Mouse (Mus musculus) hindbrain, embryonic 14.5 days (tissue): Measurements from ENCODE around the gene Sv2c. TPM values are rescaled to one million over a fixed set of nuclear protein-coding genes. Genes with fewer than 3 reads are reported as not detected.

Experiments
- ATAC-seq: fragments of 200-750 bp; cut with Nextera tagmentation; 2 replicates; pipeline ENCODE4 v1.8.0; 2017; ENCODE audit warnings: moderate number of reproducible peaks, mild to moderate bottlenecking, moderate TSS enrichment, moderate library complexity; ENCODE audit not compliant: low FRiP score
- DNase-seq: peaks from one replicate; pipeline ENCODE4 v3.0.0-alpha.2; 2015; ENCODE audit warnings: low spot score
- H3K27ac ChIP-seq: fragments of 300-500 bp; sonication (generic); 2 replicates; pipeline ENCODE4 v1.5.1; 2014; ENCODE audit warnings: mild to moderate bottlenecking, moderate library complexity
- H3K27me3 ChIP-seq: fragments of 300-500 bp; sonication (generic); 2 replicates; pipeline ENCODE4 v1.6.1; 2014; ENCODE audit warnings: mild to moderate bottlenecking, low read length, mixed read lengths; ENCODE audit not compliant: control insufficient read depth, insufficient read depth
- H3K36me3 ChIP-seq: fragments of 300-500 bp; sonication (generic); replicated peaks from 2 replicates; pipeline ENCODE4 v1.6.1; 2014; ENCODE audit not compliant: control insufficient read depth, insufficient read depth
- H3K4me1 ChIP-seq: fragments of 300-500 bp; sonication (generic); replicated peaks from 2 replicates; pipeline ENCODE4 v1.6.1; 2014; ENCODE audit warnings: antibody characterized with exemption, low read length, mixed read lengths; ENCODE audit not compliant: control insufficient read depth, insufficient read depth
- H3K4me2 ChIP-seq: fragments of 300-500 bp; sonication (generic); replicated peaks from 2 replicates; pipeline ENCODE4 v1.6.1; 2014; ENCODE audit warnings: mild to moderate bottlenecking, moderate library complexity
- H3K4me3 ChIP-seq: fragments of 300-500 bp; sonication (generic); replicated peaks from 2 replicates; pipeline ENCODE4 v1.5.1; 2014; ENCODE audit warnings: mild to moderate bottlenecking, low read length
- H3K9ac ChIP-seq: fragments of 300-500 bp; sonication (generic); 2 replicates; pipeline ENCODE4 v1.6.1; 2014
- H3K9me3 ChIP-seq: fragments of 300-500 bp; sonication (generic); 2 replicates; pipeline ENCODE4 v1.6.1; 2016; ENCODE audit warnings: low read length; ENCODE audit not compliant: control insufficient read depth
- WGBS: fragments of 180-500 bp; shearing (Covaris S2); extraction: QIAGEN DNeasy Blood & Tissue Kit; methylation state at CpG from one replicate; pipeline ENCODE4 v1.1.7; 2014; 5-methylcytosine and 5-hydroxymethylcytosine counted together
- polyA plus RNA-seq: library from polyadenylated mRNA; unstranded; fragments of >200 nt; fragmentation: Nextera tagmentation; extraction: Ambion mirVana; gene quantifications from 2 replicates; pipeline ENCODE4 v1.2.1, GENCODE M21; 2014

Gene Sv2c
- polyA plus RNA-seq, 1 experiment from 2014 or later: 50.2 TPM

DNA sequence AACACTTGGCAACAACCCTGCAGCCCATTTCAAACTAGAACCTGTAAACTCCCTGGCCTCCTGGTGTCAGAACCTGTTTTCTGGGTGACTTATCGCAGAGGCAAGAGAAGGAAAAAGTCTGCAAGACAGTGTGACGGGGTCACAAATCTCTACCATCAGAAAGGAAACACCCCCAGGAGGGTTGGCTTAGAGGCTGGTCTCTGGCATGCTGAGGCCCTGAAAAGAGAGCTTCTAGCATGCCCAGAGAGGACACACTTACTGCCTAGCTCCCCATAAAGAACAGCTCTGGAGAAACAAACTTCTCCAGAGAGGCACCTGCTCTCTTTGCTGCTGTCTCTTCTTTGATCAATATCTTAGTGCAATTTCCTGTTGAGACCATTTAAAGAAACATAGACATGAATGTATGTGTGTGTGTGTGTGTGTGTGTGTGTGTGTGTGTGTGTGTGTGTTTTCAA lies 176.0 kb downstream of the Sv2c start:
- H3K9ac ChIP-seq: no peak overlapping the region
- WGBS: 81% methylated on average over 2 of the region's 2 CpGs
- no peak overlapping the region for H3K4me2 ChIP-seq
- H3K27ac ChIP-seq: no peak overlapping the region
- H3K36me3 ChIP-seq: no peaks in the 10 kb centered on the region
- no peak overlapping the region for H3K4me3 ChIP-seq
- H3K27me3 ChIP-seq: no peaks in the 10 kb centered on the region
- no peaks in the 10 kb centered on the region for H3K9me3 ChIP-seq
- no peak for ATAC-seq
- peaks cover 21% of the 10 kb centered on the region for H3K4me1 ChIP-seq
- DNase-seq: no peak

DNA sequence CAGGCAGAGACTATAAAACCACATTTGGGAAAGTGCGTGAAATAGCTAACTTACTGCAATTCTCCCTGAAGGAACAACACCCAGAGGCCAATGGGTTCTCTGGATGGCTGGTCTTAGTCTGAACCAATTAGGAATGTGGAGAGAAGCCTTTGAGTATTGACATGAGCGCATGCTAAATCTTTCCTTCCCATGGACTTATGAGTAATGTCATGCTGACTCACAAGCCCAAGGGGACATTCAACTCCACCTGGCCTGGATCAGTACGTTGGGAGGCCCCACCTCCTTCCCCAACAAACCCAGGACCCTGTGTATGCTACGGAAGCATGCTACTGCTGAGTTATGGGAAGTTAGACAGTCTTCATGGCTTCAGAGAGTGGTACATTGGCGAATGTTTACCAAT lies 177.2 kb downstream of the Sv2c start:
- no peaks in the 10 kb centered on the region for H3K36me3 ChIP-seq
- WGBS: 89% methylated on average over 5 of the region's 5 CpGs
- no peaks in the 10 kb centered on the region for H3K27me3 ChIP-seq
- H3K9me3 ChIP-seq: no peaks in the 10 kb centered on the region
- no peak overlapping the region for H3K27ac ChIP-seq
- no peak overlapping the region for H3K9ac ChIP-seq
- peaks cover 13% of the 10 kb centered on the region for H3K4me1 ChIP-seq
- ATAC-seq: no peak
- H3K4me3 ChIP-seq: no peak overlapping the region
- no peak overlapping the region for H3K4me2 ChIP-seq
- DNase-seq: no peak

DNA sequence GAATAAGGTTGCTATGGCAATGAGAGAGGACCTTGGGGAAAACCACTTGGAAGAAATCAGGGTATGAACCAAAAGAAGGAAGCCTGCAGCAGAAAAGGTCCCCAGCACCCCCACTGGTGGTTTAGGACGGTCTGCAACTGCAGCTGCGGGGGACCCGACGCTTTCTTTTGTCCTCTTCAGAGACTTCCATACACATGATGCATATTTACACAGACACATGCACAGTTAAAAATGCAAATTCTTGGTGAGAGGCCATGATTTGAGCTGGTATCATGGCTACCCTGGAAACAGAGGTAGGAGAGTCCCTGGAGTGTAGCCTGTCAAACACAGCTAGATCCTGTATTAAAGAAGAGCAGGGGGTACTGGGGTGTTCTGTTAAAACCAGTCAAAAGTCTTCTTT lies 178.7 kb downstream of the Sv2c start:
- Histone ChIP-seq H3K9ac (no peak overlapping the region), H3K27ac (no peak overlapping the region), H3K4me1 (peaks cover 5% of the 10 kb centered on the region; the same call in 1 of the 2 replicates), H3K36me3 (no peaks in the 10 kb centered on the region), H3K4me2 (no peak overlapping the region), H3K27me3 (no peaks in the 10 kb centered on the region), H3K9me3 (no peaks in the 10 kb centered on the region), H3K4me3 (no peak overlapping the region)
- ATAC-seq (peak; percentile 26; the same call in 1 of the 2 replicates), DNase-seq (no peak)
- WGBS: 27% methylated on average over 4 of the region's 4 CpGs

DNA sequence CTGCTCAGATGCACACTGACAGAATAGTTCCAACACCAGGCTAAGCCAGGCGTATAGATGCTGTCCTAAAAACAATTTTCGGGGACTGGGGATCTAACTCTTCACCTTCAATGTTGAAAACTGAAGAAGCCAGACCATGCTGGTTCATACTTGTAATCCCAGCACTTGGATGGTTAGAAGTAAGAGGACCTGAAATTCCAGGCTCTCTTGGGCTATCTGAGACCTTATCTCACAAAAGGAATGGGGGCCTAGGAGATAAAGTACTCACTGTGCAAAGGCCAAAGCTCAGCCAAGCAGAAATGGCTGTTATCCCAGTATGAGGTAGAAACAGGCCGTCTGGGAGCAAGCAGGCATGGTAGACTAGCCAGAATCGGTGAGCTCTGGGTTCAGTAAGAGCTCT lies 180.1 kb downstream of the Sv2c start:
- WGBS: 77% methylated on average over 4 of the region's 4 CpGs
- Histone ChIP-seq H3K9me3 (no peaks in the 10 kb centered on the region), H3K4me3 (no peak overlapping the region), H3K36me3 (no peaks in the 10 kb centered on the region), H3K9ac (no peak overlapping the region), H3K4me1 (peaks cover 5% of the 10 kb centered on the region; the same call in 1 of the 2 replicates), H3K4me2 (no peak overlapping the region), H3K27me3 (no peaks in the 10 kb centered on the region), H3K27ac (no peak overlapping the region)
- DNase-seq (no peak), ATAC-seq (no peak)

DNA sequence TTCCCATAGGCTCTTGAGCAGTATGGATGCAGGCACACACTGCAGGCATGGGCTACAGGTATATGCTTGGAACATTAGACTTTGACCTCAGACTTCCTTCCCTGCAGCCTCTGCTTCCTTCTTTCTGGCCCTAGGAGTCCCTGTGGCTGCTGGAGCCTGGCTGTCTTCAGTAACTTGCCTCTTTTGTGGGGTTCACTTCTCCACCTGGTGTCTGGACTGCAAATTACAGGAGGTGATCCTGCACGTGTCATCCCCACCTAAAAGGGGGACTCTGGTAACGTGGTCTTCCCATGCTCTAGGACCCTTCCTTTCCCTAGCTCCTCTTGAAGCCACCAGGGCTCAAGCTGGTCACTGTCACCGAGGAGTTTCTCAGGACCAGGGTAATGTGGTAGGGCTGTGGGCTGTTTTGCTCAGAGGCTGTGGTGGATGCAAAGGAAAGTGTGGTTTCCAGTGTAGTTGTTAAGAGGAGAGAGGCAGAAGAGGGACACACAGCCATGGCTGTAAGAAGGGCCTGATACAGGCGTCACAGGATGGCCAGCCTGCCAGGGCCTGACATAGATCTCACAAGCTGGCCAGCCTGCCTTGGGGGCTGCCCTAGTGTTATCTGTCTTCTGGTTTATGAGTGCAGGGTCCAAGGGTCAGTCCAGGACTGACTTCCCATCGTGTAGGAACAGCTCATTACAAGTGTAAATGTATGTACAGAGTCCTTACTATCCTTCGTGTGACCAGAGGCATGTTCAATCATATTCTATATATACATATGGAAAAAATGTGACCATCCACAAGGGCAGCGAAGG lies 181.1 kb downstream of the Sv2c start:
- Histone ChIP-seq H3K36me3 (no peaks in the 10 kb centered on the region), H3K4me2 (no peak overlapping the region), H3K4me1 (peaks cover 5% of the 10 kb centered on the region; the same call in 1 of the 2 replicates), H3K27ac (no peak overlapping the region), H3K9me3 (no peaks in the 10 kb centered on the region), H3K27me3 (no peaks in the 10 kb centered on the region), H3K9ac (no peak overlapping the region), H3K4me3 (no peak overlapping the region)
- WGBS: 63% methylated on average over 7 of the region's 7 CpGs
- DNase-seq: no peak
- ATAC-seq: peak; percentile 28; the same call in 1 of the 2 replicates

DNA sequence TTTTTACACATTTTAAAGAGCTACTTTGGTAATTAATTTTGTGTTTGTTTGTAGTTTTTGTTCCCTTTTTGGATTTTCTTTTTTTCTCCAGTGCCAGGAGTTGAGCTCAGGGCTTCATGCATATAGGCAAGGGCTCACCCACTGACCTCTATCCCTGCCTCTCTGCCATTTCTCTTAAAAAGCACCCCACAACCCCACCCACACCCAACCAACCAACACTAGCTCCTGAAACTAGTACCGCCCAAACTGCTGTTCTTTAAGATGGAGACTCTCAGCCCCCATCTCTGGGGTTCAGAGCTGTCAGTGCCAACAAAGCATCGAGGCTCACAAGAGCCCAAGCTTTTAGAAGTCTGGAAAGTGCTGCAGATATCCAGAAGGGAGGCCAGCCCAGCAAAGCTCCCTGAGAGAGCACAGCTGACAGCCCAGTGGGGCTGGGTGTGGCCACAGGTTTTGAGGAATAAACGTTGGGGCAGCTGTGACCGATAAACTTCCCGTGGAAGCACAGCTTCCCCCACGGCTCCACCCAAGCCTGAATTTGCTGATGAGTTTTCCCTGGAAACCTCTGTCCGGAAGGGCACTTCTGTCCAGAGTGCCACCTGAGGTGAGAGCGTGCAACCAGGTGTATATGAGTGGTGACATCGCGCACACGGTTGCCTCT lies 181.8 kb downstream of the Sv2c start:
- H3K27ac ChIP-seq: no peak overlapping the region
- H3K9ac ChIP-seq: no peak overlapping the region
- H3K36me3 ChIP-seq: no peaks in the 10 kb centered on the region
- no peak overlapping the region for H3K4me3 ChIP-seq
- 85% methylated on average over 11 of the region's 11 CpGs for WGBS
- no peaks in the 10 kb centered on the region for H3K9me3 ChIP-seq
- H3K4me1 ChIP-seq: peaks cover 5% of the 10 kb centered on the region; the same call in 1 of the 2 replicates
- no peaks in the 10 kb centered on the region for H3K27me3 ChIP-seq
- DNase-seq: no peak
- no peak overlapping the region for H3K4me2 ChIP-seq
- 0 out of 2 replicates have a peak, but pooled peaks have one; percentile 8 for ATAC-seq

DNA sequence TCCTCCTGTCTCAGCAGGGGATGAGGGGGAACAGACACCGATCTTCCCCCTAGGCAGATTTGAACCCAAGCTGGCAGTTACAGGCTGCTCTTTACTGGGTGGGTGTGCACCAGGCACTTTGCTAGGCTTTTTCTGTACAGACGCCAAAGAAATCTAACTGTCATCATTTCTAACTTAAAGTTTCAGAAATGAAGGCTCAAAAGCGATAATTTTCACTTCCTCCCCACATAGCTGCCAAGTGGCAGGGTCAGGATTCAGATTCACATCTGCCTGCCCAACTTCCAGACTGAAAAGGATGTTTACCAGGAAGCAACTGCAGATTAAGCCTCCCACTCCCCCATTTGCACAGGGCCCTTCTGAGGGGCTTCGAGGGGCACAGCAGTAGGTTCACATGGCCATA lies 183.0 kb downstream of the Sv2c start:
- Histone ChIP-seq H3K9me3 (no peaks in the 10 kb centered on the region), H3K27me3 (no peaks in the 10 kb centered on the region), H3K4me2 (no peak overlapping the region), H3K4me3 (no peak overlapping the region), H3K9ac (no peak overlapping the region), H3K36me3 (no peaks in the 10 kb centered on the region), H3K27ac (no peak overlapping the region), H3K4me1 (peaks cover 5% of the 10 kb centered on the region; the same call in 1 of the 2 replicates)
- no peak for ATAC-seq
- no peak for DNase-seq
- WGBS: 87% methylated on average over 4 of the region's 4 CpGs

DNA sequence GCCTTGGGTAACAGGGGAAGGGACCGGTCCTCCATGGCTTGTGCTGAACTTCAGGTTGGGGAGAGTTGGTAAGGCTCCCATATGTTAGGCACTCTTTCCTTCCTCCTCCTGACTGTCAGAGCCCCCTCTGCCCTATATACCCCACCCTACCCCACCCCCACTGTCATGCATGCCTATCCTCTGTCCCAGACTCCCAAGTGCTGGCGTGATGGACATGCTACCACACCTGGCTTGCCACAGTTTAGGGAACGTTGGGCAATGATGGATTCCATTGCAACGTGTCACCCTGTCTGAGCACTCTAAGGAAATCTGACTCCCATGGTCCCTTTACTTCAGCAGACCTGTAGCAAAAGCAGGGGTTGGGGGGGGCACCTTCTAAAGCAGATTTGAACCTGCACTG lies 183.6 kb downstream of the Sv2c start:
- Histone ChIP-seq H3K27ac (no peak overlapping the region), H3K9ac (no peak overlapping the region), H3K36me3 (no peaks in the 10 kb centered on the region), H3K4me1 (peaks cover 4% of the 10 kb centered on the region; the same call in 1 of the 2 replicates), H3K27me3 (no peaks in the 10 kb centered on the region), H3K9me3 (no peaks in the 10 kb centered on the region), H3K4me3 (no peak overlapping the region), H3K4me2 (no peak overlapping the region)
- DNase-seq (no peak), ATAC-seq (no peak)
- 93% methylated on average over 4 of the region's 4 CpGs for WGBS

DNA sequence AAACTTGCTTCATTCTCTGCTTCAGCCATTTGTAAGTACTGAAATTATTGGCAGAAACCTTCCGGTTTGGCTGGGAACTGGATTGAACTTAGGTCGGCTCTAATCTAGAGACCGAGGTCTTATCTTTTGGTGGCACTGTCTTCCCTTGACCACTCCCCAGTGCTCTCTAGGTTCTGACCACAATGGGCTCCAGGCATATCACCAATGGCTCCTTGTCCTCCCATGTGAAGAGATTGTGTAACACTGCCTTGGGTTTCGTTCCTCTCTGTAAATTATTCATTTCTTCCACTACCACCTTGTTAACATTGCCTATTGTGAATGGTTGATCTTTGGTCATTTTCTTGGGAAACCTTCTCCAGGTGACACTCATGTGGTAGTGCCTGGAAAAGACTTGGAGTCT lies 184.0 kb downstream of the Sv2c start:
- no peak overlapping the region for H3K4me3 ChIP-seq
- H3K27me3 ChIP-seq: no peaks in the 10 kb centered on the region
- no peaks in the 10 kb centered on the region for H3K9me3 ChIP-seq
- ATAC-seq: no peak
- no peak overlapping the region for H3K27ac ChIP-seq
- WGBS: 92% methylated on average over 4 of the region's 4 CpGs
- no peaks in the 10 kb centered on the region for H3K36me3 ChIP-seq
- H3K4me1 ChIP-seq: no peaks in the 10 kb centered on the region
- no peak overlapping the region for H3K4me2 ChIP-seq
- DNase-seq: no peak
- no peak overlapping the region for H3K9ac ChIP-seq
